Mouse (Mus musculus) liver, embryonic 14.5 days (tissue): ENCODE data around the gene Zdhhc20. TPM values are rescaled to one million over a fixed set of nuclear protein-coding genes. Genes with fewer than 3 reads are reported as not detected.
"Not testable (repeated sequence)": the region's sequence is repeated elsewhere in the genome, so short reads cannot be mapped to it uniquely, and the experiment has no call there.

Source experiments
- ATAC-seq: fragments of 200-750 bp; cut with Nextera tagmentation; 2 replicates; pipeline ENCODE4 v1.8.0; 2017; ENCODE audit warnings: moderate number of reproducible peaks, mild to moderate bottlenecking, moderate library complexity; ENCODE audit not compliant: insufficient read depth
- DNase-seq, 3 experiments: peaks; one replicate each; pipeline ENCODE4 v3.0.0-alpha.2; 2012 to 2013; ENCODE audit warnings: low read depth in 3 of 3, low spot score in 3 of 3
- H3K27ac ChIP-seq: fragments of 300-500 bp; sonication (generic); 2 replicates; pipeline ENCODE4 v1.5.1; 2014; ENCODE audit warnings: moderate library complexity, mild to moderate bottlenecking, control low read depth, inconsistent platforms
- H3K27me3 ChIP-seq: fragments of 300-500 bp; sonication (generic); 2 replicates; pipeline ENCODE4 v1.6.1; 2014; ENCODE audit warnings: mild to moderate bottlenecking, low read length, moderate library complexity; ENCODE audit not compliant: control insufficient read depth, insufficient read depth
- H3K36me3 ChIP-seq: fragments of 300-500 bp; sonication (generic); replicated peaks from 2 replicates; pipeline ENCODE4 v1.6.1; 2014; ENCODE audit warnings: low read depth; ENCODE audit not compliant: control insufficient read depth, insufficient read depth
- H3K4me1 ChIP-seq, 2 experiments: fragments of 200-500 bp in 1 of 2; fragments of 300-500 bp in 1 of 2; sonication (generic) in 1 of 2; replicated peaks; 2 replicates each; pipeline ENCODE4 v1.6.1; 2012 to 2014; ENCODE audit warnings: antibody characterized with exemption in 1 of 2, inconsistent platforms in 1 of 2, low read length in 1 of 2; ENCODE audit not compliant: control insufficient read depth in 2 of 2, insufficient read depth in 2 of 2
- H3K4me2 ChIP-seq: fragments of 300-500 bp; sonication (generic); 2 replicates; pipeline ENCODE4 v1.6.1; 2014; ENCODE audit warnings: low read depth, mild to moderate bottlenecking, control low read depth, moderate library complexity
- H3K4me3 ChIP-seq, 2 experiments: fragments of 200-500 bp in 1 of 2; fragments of 300-500 bp in 1 of 2; sonication (generic) in 1 of 2; 2 replicates each; pipeline ENCODE4 v1.5.1; 2012 to 2014; ENCODE audit warnings: low read depth in 2 of 2, low read length in 2 of 2, mild to moderate bottlenecking in 2 of 2, control low read depth in 1 of 2, inconsistent platforms in 1 of 2, moderate library complexity in 1 of 2; ENCODE audit not compliant: insufficient read depth in 1 of 2
- H3K9ac ChIP-seq: fragments of 300-500 bp; sonication (generic); replicated peaks from 2 replicates; pipeline ENCODE4 v1.6.1; 2014; ENCODE audit warnings: mild to moderate bottlenecking, control low read depth, moderate library complexity
- H3K9me3 ChIP-seq: fragments of 300-500 bp; sonication (generic); 2 replicates; pipeline ENCODE4 v1.6.1; 2016; ENCODE audit warnings: low read length, mixed read lengths; ENCODE audit not compliant: control insufficient read depth
- CTCF ChIP-seq: IDR thresholded peaks from 2 replicates; pipeline ENCODE4 v1.5.1; 2016; ENCODE audit warnings: antibody characterized with exemption, low read depth, control low read depth
- EP300 ChIP-seq: IDR thresholded peaks from 2 replicates; pipeline ENCODE4 v1.6.1; 2016; ENCODE audit warnings: antibody characterized with exemption, low read depth
- WGBS: fragments of 180-500 bp; shearing (Covaris S2); extraction: QIAGEN DNeasy Blood & Tissue Kit; methylation state at CpG from one replicate; pipeline ENCODE4 v1.1.7; 2014; ENCODE audit not compliant: insufficient replicate concordance; 5-methylcytosine and 5-hydroxymethylcytosine counted together
- polyA plus RNA-seq, 2 experiments: library from polyadenylated mRNA; depleted of rRNA in 1 of 2; stranded (reverse) in 1 of 2; unstranded in 1 of 2; fragments of >200 nt; fragmentation: Nextera tagmentation in 1 of 2; extraction: Ambion mirVana in 1 of 2; gene quantifications; 2 replicates each; pipeline versions ENCODE4 v1.2.1 to v1.2.3; 2012 to 2014

Zdhhc20 gene
- polyA plus RNA-seq, 2 experiments: 3.4 to 7.6 TPM

DNA sequence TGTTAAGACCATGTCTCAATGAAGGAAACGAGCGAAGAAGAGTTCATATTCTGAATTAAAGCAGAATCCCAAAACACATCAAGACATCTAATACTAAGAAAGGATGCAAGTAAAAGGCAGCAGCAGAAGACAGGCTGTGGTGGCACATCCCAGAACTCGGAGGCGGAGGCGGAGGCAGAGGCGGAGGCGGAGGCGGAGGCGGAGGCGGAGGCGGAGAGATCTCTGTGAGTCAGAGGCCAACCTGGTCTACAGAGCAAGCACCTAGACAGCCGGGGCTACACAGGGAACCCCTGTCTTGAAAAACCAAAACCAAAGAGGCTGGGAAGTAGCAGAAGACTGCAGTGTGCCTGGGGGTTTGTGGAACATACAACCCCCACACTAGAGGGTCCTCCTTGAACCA lies 6.8 kb upstream of the Zdhhc20 start:
- 77% methylated on average over 12 of the region's 12 CpGs for WGBS

DNA sequence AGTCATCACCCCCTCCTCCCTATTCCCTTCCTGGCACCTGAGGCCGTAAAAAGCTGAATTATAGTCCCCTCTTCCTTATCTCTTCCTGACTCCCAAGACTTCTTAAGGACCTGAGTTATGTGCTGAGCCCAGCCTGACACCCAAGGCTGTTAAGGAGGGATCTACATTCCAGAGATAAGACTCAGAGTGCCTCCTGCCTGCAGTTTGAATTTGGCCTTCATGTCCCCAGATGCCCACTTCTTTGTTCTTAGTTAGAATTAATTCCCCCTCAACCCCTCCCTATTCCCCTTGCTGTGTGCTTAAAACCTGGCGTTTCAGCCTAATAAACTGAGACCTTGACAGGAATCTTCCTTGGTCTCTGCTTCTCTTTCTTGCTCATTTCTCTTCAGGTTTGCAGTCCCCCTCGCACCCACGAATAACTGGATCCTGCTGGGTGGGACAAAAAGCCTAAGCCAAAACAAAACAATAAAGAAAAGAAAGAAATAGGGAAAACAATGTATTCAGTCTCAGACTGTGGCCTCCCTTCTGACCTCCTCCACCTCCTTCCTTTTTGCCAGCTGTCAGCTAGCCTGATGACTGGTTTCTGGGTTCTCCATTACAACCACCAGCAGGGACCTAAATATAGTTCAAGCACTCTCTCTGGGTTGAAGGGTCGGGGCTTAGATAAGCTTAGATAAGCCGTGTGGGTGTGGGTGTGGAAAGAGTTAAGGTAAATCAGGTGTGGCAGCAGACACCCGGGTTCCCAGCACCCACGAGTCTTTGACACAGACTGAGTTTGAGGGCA lies 6.2 kb upstream of the Zdhhc20 start:
- WGBS: 40% methylated on average over 8 of the region's 8 CpGs
- H3K36me3 ChIP-seq, H3K9me3 ChIP-seq, H3K4me1 ChIP-seq, H3K4me2 ChIP-seq, H3K4me3 ChIP-seq, H3K9ac ChIP-seq, H3K27ac ChIP-seq, ATAC-seq, H3K27me3 ChIP-seq, DNase-seq: not testable (repeated sequence)

More for the DNA sequence above, 6.8 kb upstream of the Zdhhc20 start:
- Histone ChIP-seq H3K27ac (no peak overlapping the region), H3K4me1 (no peaks in the 10 kb centered on the region), H3K9me3 (no peaks in the 10 kb centered on the region), H3K36me3 (no peaks in the 10 kb centered on the region), H3K4me2 (no peak overlapping the region), H3K27me3 (no peaks in the 10 kb centered on the region), H3K9ac (no peak overlapping the region), H3K4me3 (no peak overlapping the region)
- ATAC-seq (no peak), DNase-seq (no peak)
- TF ChIP-seq CTCF (no peak), EP300 (no peak)

DNA sequence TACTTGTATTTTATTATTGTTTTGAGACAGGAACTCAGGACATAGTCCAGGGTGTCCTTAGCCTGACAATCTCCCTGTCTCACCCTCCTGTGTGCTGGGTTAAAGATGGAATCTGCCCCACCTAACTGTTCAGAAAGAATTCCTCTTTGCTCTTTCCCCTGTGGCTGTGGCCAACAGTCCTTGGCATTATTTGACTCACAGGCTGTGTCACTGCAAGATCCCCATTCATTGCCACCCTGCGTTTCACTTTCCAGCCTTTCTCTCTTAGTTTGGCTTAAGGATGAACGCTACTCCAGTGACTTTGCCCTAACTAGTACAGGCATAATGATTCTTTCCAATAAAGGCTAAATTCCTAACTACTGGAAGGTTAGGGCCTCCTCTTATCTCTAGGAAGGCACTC lies 4.3 kb upstream of the Zdhhc20 start:
- Histone ChIP-seq H3K36me3 (no peaks in the 10 kb centered on the region), H3K4me2 (no peak overlapping the region), H3K27me3 (no peaks in the 10 kb centered on the region), H3K9me3 (no peaks in the 10 kb centered on the region), H3K4me1 (peaks cover 0 to 2% of the 10 kb centered on the region in 2 experiments; a peak in 1 of 4 replicates), H3K27ac (no peak overlapping the region), H3K9ac (no peak overlapping the region), H3K4me3 (no peak overlapping the region)
- TF ChIP-seq EP300 (no peak), CTCF (no peak)
- ATAC-seq (no peak), DNase-seq (no peak)
- 78% methylated on average over 2 of the region's 2 CpGs for WGBS

DNA sequence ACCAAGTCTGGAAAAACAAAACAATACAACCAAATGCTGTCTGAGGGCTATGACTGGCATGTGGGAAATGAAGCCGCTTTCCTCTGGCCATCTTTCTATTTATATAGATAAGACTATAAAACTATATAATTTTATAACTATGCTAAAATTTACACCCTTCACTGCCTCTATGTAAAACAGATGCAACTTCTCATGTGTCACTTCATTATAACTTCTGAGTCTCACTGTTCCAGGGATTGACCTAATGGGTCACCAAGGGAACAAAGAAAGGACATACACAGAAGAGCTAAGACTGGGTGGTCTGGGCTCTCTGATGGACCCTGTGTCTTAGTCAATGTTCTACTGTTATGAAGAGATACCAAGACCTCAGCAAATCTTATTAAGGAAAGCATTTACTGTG lies 2.9 kb upstream of the Zdhhc20 start:
- Histone ChIP-seq H3K36me3 (no peaks in the 10 kb centered on the region), H3K9me3 (no peaks in the 10 kb centered on the region), H3K27me3 (no peaks in the 10 kb centered on the region), H3K27ac (no peak overlapping the region), H3K4me3 (no peak overlapping the region), H3K9ac (no peak overlapping the region), H3K4me2 (no peak overlapping the region), H3K4me1 (peaks cover 0 to 5% of the 10 kb centered on the region in 2 experiments; a peak in 1 of 4 replicates)
- TF ChIP-seq EP300: no peak
- no peak for TF ChIP-seq CTCF
- DNase-seq (no peak), ATAC-seq (no peak)
- WGBS: 91% methylated on average over 1 of the region's 1 CpGs

DNA sequence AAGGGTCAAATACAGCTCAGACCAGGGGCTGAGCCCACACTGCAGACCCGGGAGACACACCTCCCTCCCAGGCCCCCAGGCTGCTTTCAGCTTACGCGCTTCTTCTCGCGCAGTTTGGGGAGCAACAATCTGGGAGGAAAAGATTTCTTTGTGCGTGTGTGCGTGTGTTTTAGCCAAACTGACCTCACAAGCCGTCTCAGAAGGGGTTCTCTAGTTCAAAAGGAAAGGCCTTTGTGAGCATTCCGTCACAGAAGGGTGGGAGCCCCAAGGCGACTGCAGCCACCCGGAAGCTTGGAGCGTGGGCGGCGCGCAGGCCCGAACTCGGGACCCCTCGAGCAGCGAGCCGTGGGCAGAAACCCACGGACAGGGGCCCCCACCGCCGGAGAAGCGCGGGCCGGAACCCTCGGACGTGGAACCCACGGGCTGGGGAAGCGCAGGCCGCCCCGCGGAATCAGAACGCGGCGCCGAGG lies 500 bp downstream of the Zdhhc20 start:
- H3K9me3 ChIP-seq: no peaks in the 10 kb centered on the region
- under 1% methylated on average over 37 of the region's 37 CpGs for WGBS
- peaks cover 3 to 5% of the 10 kb centered on the region in 2 experiments; a peak in 3 of 4 replicates for H3K4me1 ChIP-seq
- DNase-seq: no peak
- peak overlapping the region; percentile 77 to 85 for H3K4me3 ChIP-seq
- H3K9ac ChIP-seq: peak overlapping the region; percentile 82
- no peak; the same call in 1 of the 2 replicates for ATAC-seq
- peak overlapping the region; percentile 98 for H3K4me2 ChIP-seq
- H3K36me3 ChIP-seq: no peaks in the 10 kb centered on the region
- TF ChIP-seq CTCF (no peak), EP300 (no peak)
- no peaks in the 10 kb centered on the region for H3K27me3 ChIP-seq
- peak overlapping the region; percentile 34; the same call in 1 of the 2 replicates for H3K27ac ChIP-seq
